Mouse (Mus musculus) cerebellum, postnatal 4 days (tissue): ENCODE measurements around the gene Macrod1.

Experiments
- DNase-seq, 2 experiments: peaks; one replicate each; pipeline ENCODE4 v3.0.0; 2022; ENCODE audit warnings: low spot score in 2 of 2, mixed read lengths in 1 of 2

Gene Macrod1

GRCm38 (mm10) chr19:7235461-7235860 is 178.9 kb downstream of the Macrod1 start:
- DNase-seq: no peak

GRCm38 (mm10) chr19:7236011-7236410 is 179.4 kb downstream of the Macrod1 start:
- no peak for DNase-seq

DNA sequence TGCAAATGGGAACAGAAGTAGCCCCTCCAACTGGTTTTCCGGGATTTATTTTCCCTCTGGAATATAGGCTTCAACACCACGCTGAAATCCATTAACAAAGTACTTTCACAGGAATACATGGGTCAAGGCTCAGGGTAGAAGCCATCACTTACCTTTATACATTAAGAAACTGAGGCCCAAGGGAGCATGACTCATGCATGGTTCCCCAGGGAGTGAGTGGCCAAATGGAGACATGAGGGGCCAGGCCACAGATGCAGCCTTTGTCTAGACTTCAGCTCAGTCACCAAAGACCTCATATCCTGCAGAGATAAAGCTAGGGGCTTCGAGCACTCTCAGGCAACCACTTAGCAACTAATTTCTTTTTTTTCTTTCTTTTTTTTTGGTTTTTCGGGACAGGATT is 180.1 kb downstream of the Macrod1 start:
- DNase-seq: no peak

DNA sequence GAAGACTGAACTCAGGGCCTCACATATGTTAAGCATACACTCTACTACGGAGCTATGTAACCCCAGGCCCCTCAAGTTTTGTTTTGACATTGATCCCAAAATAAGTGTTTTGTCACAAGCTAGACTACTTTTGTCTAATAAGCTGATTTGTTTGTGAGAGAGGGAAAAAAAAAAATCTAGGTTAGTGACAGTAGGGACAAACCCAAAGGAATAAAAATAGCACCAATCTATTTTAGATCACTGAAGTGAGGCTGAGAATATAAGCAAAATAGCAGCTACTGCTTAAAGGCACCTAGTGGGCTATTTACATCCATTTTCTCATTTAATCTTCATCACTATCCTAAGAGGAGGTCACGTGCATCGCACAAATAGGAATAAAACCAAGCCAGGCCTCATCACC is 183.0 kb downstream of the Macrod1 start:
- DNase-seq: no peak

DNA sequence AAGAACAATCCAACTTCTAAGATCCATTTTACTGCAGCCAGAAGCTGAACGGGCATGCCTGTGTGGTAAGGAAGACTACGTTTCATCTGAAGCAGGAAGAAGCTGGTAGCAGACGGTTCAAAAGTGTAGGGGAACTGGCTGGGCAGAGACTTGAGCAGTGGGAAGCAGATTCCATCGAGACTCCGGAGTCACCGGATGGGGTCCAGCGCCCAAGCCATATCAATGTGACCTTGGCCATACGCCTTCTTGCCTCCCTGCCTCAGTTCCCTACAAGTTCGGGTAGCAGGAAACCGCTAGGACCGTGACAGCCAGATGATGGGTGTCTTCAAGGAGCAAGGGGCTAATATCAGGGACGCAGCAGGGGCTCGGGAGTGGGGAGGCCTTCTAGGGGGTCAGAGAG is 183.7 kb downstream of the Macrod1 start:
- DNase-seq: no peak

GRCm38 (mm10) chr19:7240782-7241690 is 184.4 kb downstream of the Macrod1 start, which contains the start of gene Naa40:
Gene Naa40, minus strand, starts transcription at chr19:7241183.
- peak; percentile 88 to 96 for DNase-seq

GRCm38 (mm10) chr19:7246021-7246420 is 189.4 kb downstream of the Macrod1 start:
- DNase-seq: no peak
